Comparison of ENCODE assay signal across 9 mouse cellular contexts in the genomic region with DNA sequence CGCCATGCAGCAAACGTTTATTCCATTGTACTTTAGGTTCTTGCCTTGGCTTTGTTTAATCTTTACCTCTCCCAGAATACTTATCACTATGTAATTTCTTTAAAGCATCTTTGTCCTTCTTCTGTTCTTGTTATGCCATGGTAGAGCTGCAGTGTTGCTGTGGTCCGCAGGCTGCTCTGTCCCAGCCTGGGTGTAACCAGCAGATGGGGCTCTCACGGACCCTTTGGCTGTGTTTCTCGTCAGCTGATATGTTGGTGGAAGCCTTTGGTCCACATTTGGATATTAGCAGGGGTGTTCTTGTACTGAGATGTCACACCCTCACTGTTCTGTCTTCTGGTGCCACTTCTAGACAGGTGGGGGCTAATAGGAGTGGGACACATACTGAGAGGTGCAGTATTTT.
DNase-seq lines count a peak whose midpoint lies in the region.
"Had no signal": no experiment of that assay in that cellular context is flagged by ENCODE, and none has a peak within 500 bp of the region (broad histone marks: within the 10 kb centered on the region; RNA-seq: fewer than 3 reads in every experiment).

No protein-coding gene starts in this region.

- peak; percentile 29 for DNase-seq in embryo, embryonic 10 days (ENCODE audit: low spot score)
- no peak for DNase-seq in embryo, embryonic 9.5 days (ENCODE audit: extremely low spot score)
- DNase-seq in left cerebral cortex, postnatal 4 days: peak; percentile 21
- no peak for DNase-seq in left cerebral cortex, adult 8-10 months (ENCODE audit: low spot score in 2 of 2)
- peak; percentile 18 to 31 for DNase-seq in B cell, adult 2 months
- peak; percentile 6 for DNase-seq in lung, postnatal 10 days
- no peak for DNase-seq in adrenal gland, adult (ENCODE audit: inconsistent age in 2 of 2, low spot score in 1 of 2)
- DNase-seq in cerebellum, adult 9-11 months: no peak
- DNase-seq: gastrocnemius, postnatal 14 days had no signal

- intact Hi-C loops in left cerebral cortex, postnatal 4 days (cut with DNase I): no loop called here

Comparison
In these comparisons a context has a peak if more than half of its experiments do, and no peak if none do; other contexts are left out.
1. DNase-seq: peak in embryo, embryonic 10 days (single experiment), left cerebral cortex, postnatal 4 days (single experiment), B cell, adult 2 months (2 of 2) and lung, postnatal 10 days (single experiment); none in embryo, embryonic 9.5 days (single experiment), left cerebral cortex, adult 8-10 months (0 of 2), adrenal gland, adult (0 of 2) and cerebellum, adult 9-11 months (single experiment).